Mouse (Mus musculus): ENCODE data around the gene Olfr214.
"Not testable (repeated sequence)": the region's sequence is repeated elsewhere in the genome, so short reads cannot be mapped to it uniquely, and the experiment has no call there.

The Olfr214 gene

GRCm38 (mm10) chr6:116553935-116554334 is at the start of gene Olfr214:
Olfr214 (plus strand) TSS chr6:116554235.
- DNase-seq (ENCODE audit: low spot score), result no peak

GRCm38 (mm10) chr6:116506302-116507003 is 47.6 kb upstream of the Olfr214 start, which contains the start of gene Olfr212:
Olfr212 (plus strand) TSS chr6:116506516.
- not testable (repeated sequence) for DNase-seq (ENCODE audit: low spot score)

- no peak for DNase-seq (ENCODE audit: low spot score)
These were observed 39.2 kb upstream of the Olfr214 start for GRCm38 (mm10) chr6:116514832-116515231.

- DNase-seq (ENCODE audit: low spot score), result no peak
These were observed 15.9 kb upstream of the Olfr214 start, which contains the start of gene Olfr213 for GRCm38 (mm10) chr6:116538156-116538555. Olfr213 (plus strand) TSS chr6:116538456.

GRCm38 (mm10) chr6:116542500-116542899 is 11.5 kb upstream of the Olfr214 start:
- DNase-seq (ENCODE audit: low spot score), result no peak

- DNase-seq (ENCODE audit: low spot score), result not testable (repeated sequence)
These were observed 3.2 kb upstream of the Olfr214 start, which contains the start of gene Gm5580 for GRCm38 (mm10) chr6:116550841-116551240. Gm5580 (plus strand) TSS chr6:116551141.

- no peak for DNase-seq (ENCODE audit: low spot score)
These were observed 917 bp downstream of the Olfr214 start for GRCm38 (mm10) chr6:116554952-116555351.

- no peak for DNase-seq (ENCODE audit: low spot score)
These were observed 15.8 kb downstream of the Olfr214 start for GRCm38 (mm10) chr6:116569834-116570233.

GRCm38 (mm10) chr6:116584095-116584494 is 30.1 kb downstream of the Olfr214 start, which contains the start of gene Olfr215:
Olfr215 (minus strand) TSS chr6:116584195.
- no peak for DNase-seq (ENCODE audit: low spot score)

- DNase-seq (ENCODE audit: low spot score), result not testable (repeated sequence)
These were observed 46.9 kb downstream of the Olfr214 start for GRCm38 (mm10) chr6:116600969-116601368.

GRCm38 (mm10) chr6:116607230-116607629 is 53.2 kb downstream of the Olfr214 start:
- DNase-seq (ENCODE audit: low spot score), result no peak
